Mouse (Mus musculus) limb, embryonic 10.5 days (tissue): ENCODE data around the gene Afmid. TPM values are rescaled to one million over a fixed set of nuclear protein-coding genes. Genes with fewer than 3 reads are reported as not detected.
"Not testable (repeated sequence)": the region's sequence is repeated elsewhere in the genome, so short reads cannot be mapped to it uniquely, and the experiment has no call there.

Experiments
- DNase-seq: peaks from one replicate; pipeline ENCODE4 v3.0.0-alpha.2; 2017; ENCODE audit warnings: low spot score
- H3K27ac ChIP-seq: fragments of 300-500 bp; sonication (generic); 2 replicates; pipeline ENCODE4 v1.5.1; 2016; ENCODE audit warnings: mild to moderate bottlenecking
- H3K27me3 ChIP-seq: fragments of 300-500 bp; sonication (generic); 2 replicates; pipeline ENCODE4 v1.6.1; 2016; ENCODE audit warnings: low read depth, mild to moderate bottlenecking; ENCODE audit not compliant: poor library complexity, severe bottlenecking
- H3K36me3 ChIP-seq: fragments of 300-500 bp; sonication (generic); 2 replicates; pipeline ENCODE4 v1.6.1; 2016; ENCODE audit warnings: mild to moderate bottlenecking, moderate library complexity
- H3K4me1 ChIP-seq: fragments of 300-500 bp; sonication (generic); 2 replicates; pipeline ENCODE4 v1.6.1; 2016
- H3K4me3 ChIP-seq: fragments of 300-500 bp; sonication (generic); 2 replicates; pipeline ENCODE4 v1.5.1; 2016; ENCODE audit warnings: mild to moderate bottlenecking, moderate library complexity
- H3K9me3 ChIP-seq: fragments of 300-500 bp; sonication (generic); replicated peaks from 2 replicates; pipeline ENCODE4 v1.6.1; 2016; ENCODE audit warnings: mild to moderate bottlenecking
- WGBS: fragments of 180-500 bp; shearing (Covaris S2); methylation state at CpG from one replicate; pipeline ENCODE4 v1.1.7; 2016; 5-methylcytosine and 5-hydroxymethylcytosine counted together
- polyA plus RNA-seq: library from polyadenylated mRNA; unstranded; fragments of >200 nt; fragmentation: Nextera tagmentation; extraction: Ambion mirVana; gene quantifications from 2 replicates; pipeline ENCODE4 v1.2.1, GENCODE M21; 2016

Gene Afmid
- polyA plus RNA-seq, 1 experiment from 2014 or later: 3.3 TPM

GRCm38 (mm10) chr11:117783089-117783488 is 42.6 kb upstream of the Afmid start:
- H3K27ac ChIP-seq: peak overlapping the region; percentile 76
- peak; percentile 84 for DNase-seq
- WGBS: 5% methylated on average over 31 of the region's 31 CpGs
- no peaks in the 10 kb centered on the region for H3K9me3 ChIP-seq
- peak overlapping the region; percentile 48 for H3K4me3 ChIP-seq
- peaks cover 41% of the 10 kb centered on the region for H3K27me3 ChIP-seq
- peaks cover 67% of the 10 kb centered on the region for H3K4me1 ChIP-seq
- H3K36me3 ChIP-seq: peaks cover 1% of the 10 kb centered on the region

- WGBS: 35% methylated on average over 10 of the region's 10 CpGs
- Histone ChIP-seq H3K4me3 (peak overlapping the region; percentile 48), H3K4me1 (peaks cover 60% of the 10 kb centered on the region), H3K36me3 (no peaks in the 10 kb centered on the region), H3K27me3 (peaks cover 41% of the 10 kb centered on the region), H3K9me3 (no peaks in the 10 kb centered on the region), H3K27ac (peak overlapping the region; percentile 76)
- DNase-seq: peak; percentile 54
Measured at GRCm38 (mm10) chr11:117783683-117784309, 41.9 kb upstream of the Afmid start.

GRCm38 (mm10) chr11:117786294-117786693 is 39.4 kb upstream of the Afmid start:
- peak overlapping the region; percentile 66 for H3K27ac ChIP-seq
- H3K4me3 ChIP-seq: no peak overlapping the region
- no peaks in the 10 kb centered on the region for H3K9me3 ChIP-seq
- 8% methylated on average over 10 of the region's 10 CpGs for WGBS
- peaks cover 48% of the 10 kb centered on the region for H3K4me1 ChIP-seq
- H3K27me3 ChIP-seq: peaks cover 56% of the 10 kb centered on the region
- H3K36me3 ChIP-seq: no peaks in the 10 kb centered on the region
- DNase-seq: peak; percentile 70

DNA sequence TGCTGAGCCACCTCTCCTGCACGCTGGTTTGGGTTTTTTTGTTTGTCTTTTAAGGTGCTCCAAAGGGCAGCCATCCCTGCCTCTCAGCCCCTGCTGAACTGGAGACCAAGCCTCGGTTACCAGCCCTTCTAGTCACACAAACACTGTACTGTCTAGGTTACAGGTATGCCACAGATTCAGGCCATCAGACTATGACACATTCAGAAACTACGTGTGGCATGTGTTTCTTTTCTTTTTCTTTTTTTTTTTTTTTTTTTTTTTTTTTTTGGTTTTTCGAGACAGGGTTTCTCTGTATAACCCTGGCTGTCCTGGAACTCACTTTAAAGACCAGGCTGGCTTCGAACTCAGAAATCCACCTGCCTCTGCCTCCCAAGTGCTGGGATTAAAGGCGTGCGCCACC is 37.2 kb upstream of the Afmid start:
- 86% methylated on average over 7 of the region's 7 CpGs for WGBS
- not testable (repeated sequence) for H3K27ac ChIP-seq, H3K4me3 ChIP-seq, DNase-seq, H3K9me3 ChIP-seq, H3K36me3 ChIP-seq
- H3K27me3 ChIP-seq: peaks cover 47% of the 10 kb centered on the region
- H3K4me1 ChIP-seq: peaks cover 39% of the 10 kb centered on the region

DNA sequence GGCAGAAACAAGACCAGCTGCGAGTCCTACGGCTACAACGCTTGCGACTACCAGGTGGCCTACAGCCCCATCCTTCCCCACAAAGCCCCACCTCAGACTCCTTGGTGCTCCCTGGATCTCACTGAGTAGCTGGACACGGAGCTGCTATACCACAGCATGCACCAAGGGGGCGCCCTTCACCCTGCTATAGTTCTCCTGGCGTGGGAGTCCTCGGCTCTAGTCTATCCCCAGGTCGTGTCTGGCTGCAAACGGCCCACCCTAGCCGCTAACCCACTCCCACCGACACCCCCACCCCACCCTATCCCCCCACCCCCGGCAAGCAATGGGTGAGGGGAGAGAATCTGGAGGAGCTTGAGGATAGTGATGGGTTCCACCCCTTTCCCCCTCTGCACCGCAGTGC is 35.4 kb upstream of the Afmid start:
- WGBS: 7% methylated on average over 14 of the region's 14 CpGs
- DNase-seq: peak; percentile 82
- no peaks in the 10 kb centered on the region for H3K36me3 ChIP-seq
- peaks cover 43% of the 10 kb centered on the region for H3K4me1 ChIP-seq
- H3K4me3 ChIP-seq: peak overlapping the region; percentile 30
- H3K27me3 ChIP-seq: peaks cover 30% of the 10 kb centered on the region
- no peaks in the 10 kb centered on the region for H3K9me3 ChIP-seq
- peak overlapping the region; percentile 17; the same call in 1 of the 2 replicates for H3K27ac ChIP-seq

DNA sequence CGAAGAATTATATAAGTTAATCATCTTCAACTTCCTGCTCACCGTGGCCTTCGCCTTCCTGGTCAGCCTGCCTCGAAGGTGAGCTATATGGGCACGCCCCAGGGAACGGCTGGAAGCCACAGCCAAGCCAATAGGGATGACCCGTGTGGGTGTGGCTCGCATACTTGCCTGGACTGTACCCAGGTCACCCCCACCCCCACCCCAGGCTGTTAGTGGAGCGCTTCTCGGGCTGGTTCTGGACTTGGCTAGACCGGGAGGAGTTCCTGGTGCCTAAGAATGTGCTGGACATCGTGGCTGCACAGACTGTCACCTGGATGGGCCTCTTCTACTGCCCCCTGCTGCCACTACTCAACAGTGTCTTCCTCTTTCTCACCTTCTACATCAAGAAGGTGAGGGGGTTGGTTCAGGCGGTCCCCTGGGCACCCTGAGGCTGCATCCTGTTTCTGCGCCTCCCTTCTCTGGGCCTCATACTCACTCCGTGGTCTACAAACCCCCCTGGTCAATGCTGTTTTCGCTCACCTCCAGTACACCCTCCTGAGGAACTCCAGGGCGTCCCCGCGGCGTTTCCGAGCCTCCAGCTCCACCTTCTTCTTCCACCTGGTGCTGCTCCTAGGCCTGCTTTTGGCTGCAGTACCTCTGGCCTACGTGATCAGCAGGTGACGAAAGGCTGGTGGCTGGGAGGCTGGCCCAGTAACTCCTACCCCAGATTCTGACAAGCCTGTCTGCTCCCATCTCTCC is 34.9 kb upstream of the Afmid start:
- peaks cover 30% of the 10 kb centered on the region for H3K27me3 ChIP-seq
- no peaks in the 10 kb centered on the region for H3K9me3 ChIP-seq
- H3K4me1 ChIP-seq: peaks cover 43% of the 10 kb centered on the region
- WGBS: 22% methylated on average over 23 of the region's 23 CpGs
- H3K4me3 ChIP-seq: peak overlapping the region; percentile 30
- DNase-seq: no peak
- H3K36me3 ChIP-seq: no peaks in the 10 kb centered on the region
- H3K27ac ChIP-seq: peak overlapping the region; percentile 17; the same call in 1 of the 2 replicates

- H3K4me3 ChIP-seq: no peak overlapping the region
- no peak overlapping the region for H3K27ac ChIP-seq
- 87% methylated on average over 9 of the region's 9 CpGs for WGBS
- H3K9me3 ChIP-seq: no peaks in the 10 kb centered on the region
- H3K4me1 ChIP-seq: peaks cover 39% of the 10 kb centered on the region
- no peak for DNase-seq
- peaks cover 30% of the 10 kb centered on the region for H3K27me3 ChIP-seq
- no peaks in the 10 kb centered on the region for H3K36me3 ChIP-seq
Measured at GRCm38 (mm10) chr11:117791441-117791761, 34.3 kb upstream of the Afmid start.

DNA sequence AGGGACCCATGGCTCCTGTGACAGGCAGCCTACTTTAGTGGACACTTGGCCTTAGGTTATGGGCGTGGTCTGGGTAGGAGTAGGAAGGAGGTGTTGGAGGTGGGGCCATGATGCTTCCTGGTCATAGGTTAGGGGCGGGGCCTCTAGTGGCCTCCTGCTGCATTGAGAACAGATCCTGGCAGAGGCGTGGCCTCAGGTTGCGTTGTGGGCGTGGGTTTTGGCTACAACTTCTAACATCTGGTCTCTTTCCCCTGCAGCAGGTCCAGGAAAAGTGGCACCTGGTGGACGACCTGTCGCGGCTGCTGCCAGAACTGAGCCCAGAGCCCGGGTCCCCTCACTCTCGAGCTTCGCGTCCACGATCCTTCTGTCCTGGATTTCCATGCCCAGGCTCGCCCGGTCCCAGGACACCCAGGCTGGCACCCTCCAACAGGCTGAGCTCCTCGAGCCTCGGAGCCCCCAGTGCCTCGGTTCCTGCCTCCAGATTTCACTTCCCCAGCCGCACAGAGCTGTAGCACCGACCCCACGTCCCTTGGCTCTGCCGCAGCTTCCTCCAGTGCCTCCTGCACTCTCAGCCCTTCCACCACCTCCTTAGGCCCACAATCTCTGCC is 33.3 kb upstream of the Afmid start:
- Histone ChIP-seq H3K27me3 (peaks cover 31% of the 10 kb centered on the region), H3K4me3 (peak overlapping the region; percentile 42), H3K9me3 (no peaks in the 10 kb centered on the region), H3K36me3 (no peaks in the 10 kb centered on the region), H3K4me1 (peaks cover 39% of the 10 kb centered on the region), H3K27ac (peak overlapping the region; percentile 48; the same call in 1 of the 2 replicates)
- DNase-seq: peak; percentile 72
- WGBS: 4% methylated on average over 22 of the region's 22 CpGs

DNA sequence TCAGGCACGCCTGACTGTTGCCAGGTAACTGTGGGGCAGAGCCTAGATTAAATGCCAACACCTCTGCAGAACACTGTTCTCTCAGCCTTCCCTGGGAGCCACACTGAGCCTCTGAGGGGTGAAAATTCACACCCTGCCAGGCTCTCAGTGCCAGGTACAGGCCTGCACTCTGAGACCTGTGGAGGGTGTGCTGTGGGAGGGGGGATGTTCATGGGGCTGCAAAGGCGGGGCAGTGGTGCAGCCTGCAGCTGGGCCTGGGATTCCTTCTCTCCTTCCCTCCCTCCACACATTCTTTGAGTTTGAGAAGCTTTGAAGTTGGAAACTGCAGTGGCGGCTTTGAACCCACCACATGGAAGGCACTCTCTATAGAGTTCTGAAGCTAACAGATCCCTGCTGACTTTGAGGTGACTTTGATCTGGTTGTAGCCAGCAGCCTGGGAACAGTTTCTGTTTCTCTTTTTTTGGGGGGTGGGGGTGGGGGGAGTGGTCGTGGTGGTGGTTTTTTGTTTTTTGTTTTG is 31.6 kb upstream of the Afmid start:
- WGBS: 35% methylated on average over 4 of the region's 4 CpGs
- Histone ChIP-seq H3K27ac (peak overlapping the region; percentile 46; the same call in 1 of the 2 replicates), H3K4me3 (no peak overlapping the region), H3K36me3 (no peaks in the 10 kb centered on the region), H3K27me3 (peaks cover 35% of the 10 kb centered on the region), H3K9me3 (no peaks in the 10 kb centered on the region), H3K4me1 (peaks cover 56% of the 10 kb centered on the region)
- no peak for DNase-seq

DNA sequence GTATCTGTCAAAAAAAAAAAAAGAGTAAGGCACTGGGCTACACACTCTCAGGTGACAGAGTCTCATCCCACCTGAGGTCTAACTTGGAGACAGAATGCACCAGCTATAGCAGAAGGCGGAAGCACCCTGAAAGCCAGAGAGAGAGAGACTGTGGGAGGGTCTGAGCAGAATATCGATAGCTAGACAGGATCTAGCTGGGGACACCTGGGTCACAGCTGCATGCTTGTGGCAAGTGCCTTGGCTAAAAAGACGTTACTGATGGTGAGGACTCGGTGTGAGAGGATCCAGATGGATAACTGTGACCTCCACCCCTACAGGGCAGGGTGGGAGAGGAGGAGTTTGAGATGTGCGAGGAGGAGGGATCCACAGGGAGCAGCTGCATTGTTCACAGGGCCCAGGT is 28.8 kb upstream of the Afmid start:
- no peaks in the 10 kb centered on the region for H3K9me3 ChIP-seq
- peaks cover 46% of the 10 kb centered on the region for H3K4me1 ChIP-seq
- H3K36me3 ChIP-seq: no peaks in the 10 kb centered on the region
- no peak overlapping the region for H3K4me3 ChIP-seq
- no peak for DNase-seq
- H3K27ac ChIP-seq: 0 out of 2 replicates have a peak overlapping the region, but pooled peaks have one; percentile 3
- WGBS: 32% methylated on average over 5 of the region's 5 CpGs
- peaks cover 11% of the 10 kb centered on the region for H3K27me3 ChIP-seq

- no peaks in the 10 kb centered on the region for H3K9me3 ChIP-seq
- 58% methylated on average over 9 of the region's 9 CpGs for WGBS
- no peak within 1 kb of the TSS for H3K4me3 ChIP-seq
Measured at GRCm38 (mm10) chr11:117797511-117798159, 28.1 kb upstream of the Afmid start, which contains the start of gene 6030468B19Rik. TSS of gene 6030468B19Rik (plus strand) at chr11:117797660.

DNA sequence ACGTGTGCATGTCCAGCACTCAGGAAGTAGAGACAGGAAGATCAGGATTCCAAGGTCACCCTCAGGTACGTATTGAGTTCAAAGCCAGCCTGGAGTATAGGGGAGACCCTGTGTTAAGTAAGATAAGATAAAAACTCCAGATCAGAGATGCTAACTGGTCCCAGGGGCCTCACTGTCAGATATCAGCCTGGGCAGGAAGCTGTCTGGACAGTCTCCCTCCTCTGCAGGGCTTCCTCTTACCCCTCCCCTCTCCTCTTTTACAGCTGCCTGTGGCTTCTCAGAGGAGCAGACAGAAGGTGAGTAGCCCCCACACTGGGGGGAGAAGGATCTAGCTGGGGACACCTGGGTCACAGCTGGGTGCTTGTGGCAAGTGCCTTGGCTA is 27.6 kb upstream of the Afmid start:
- no peak overlapping the region for H3K27ac ChIP-seq
- peaks cover 6% of the 10 kb centered on the region for H3K27me3 ChIP-seq
- no peak for DNase-seq
- no peaks in the 10 kb centered on the region for H3K36me3 ChIP-seq
- no peaks in the 10 kb centered on the region for H3K9me3 ChIP-seq
- WGBS: 40% methylated on average over 2 of the region's 2 CpGs
- H3K4me1 ChIP-seq: peaks cover 41% of the 10 kb centered on the region
- H3K4me3 ChIP-seq: no peak overlapping the region

More at GRCm38 (mm10) chr11:117797511-117798159, 28.1 kb upstream of the Afmid start, which contains the start of gene 6030468B19Rik:
- Histone ChIP-seq H3K4me1 (peaks cover 39% of the 10 kb centered on the region), H3K27me3 (peaks cover 8% of the 10 kb centered on the region), H3K27ac (0 out of 2 replicates have a peak within 1 kb of the TSS, but pooled peaks have one; percentile 3), H3K36me3 (no peaks in the 10 kb centered on the region)
- DNase-seq: no peak
